In genomic region chr2:113806851-113807577, GRCm38 (mm10) we compare ENCODE assay signal across 14 mouse cellular contexts. TPM values are rescaled to one million over a fixed set of nuclear protein-coding genes. Genes with fewer than 3 reads are reported as not detected.
DNase-seq lines count a peak whose midpoint lies in the region; ATAC-seq and TF ChIP-seq lines count a peak whose summit lies in the region.
"Had no signal": no experiment of that assay in that cellular context is flagged by ENCODE, and none has a peak within 500 bp of the region (broad histone marks: within the 10 kb centered on the region; RNA-seq: fewer than 3 reads in every experiment).

No protein-coding gene starts in this region.

- H3K27ac ChIP-seq in forebrain, embryonic 16.5 days (ENCODE audit: low read length): no peak overlapping the region
- no peak overlapping the region for H3K27ac ChIP-seq in forebrain, postnatal 0 days (ENCODE audit: low read depth, low read length)
- H3K27ac ChIP-seq: embryonic facial prominence, embryonic 15.5 days; forebrain, embryonic 12.5 days; hindbrain, embryonic 10.5 days had no signal

- no peaks in the 10 kb centered on the region for H3K27me3 ChIP-seq in forebrain, embryonic 16.5 days (replicated peaks; ENCODE audit: control insufficient read depth, insufficient read depth, low read length)
- H3K27me3 ChIP-seq in forebrain, postnatal 0 days (ENCODE audit: insufficient read depth, low read length): no peaks in the 10 kb centered on the region
- H3K27me3 ChIP-seq: embryonic facial prominence, embryonic 15.5 days; forebrain, embryonic 12.5 days had no signal

- no peak for DNase-seq in forebrain, postnatal 0 days
- DNase-seq in ES-CJ7 (ENCODE audit: low read depth, low spot score): peak; percentile 59
- DNase-seq in adrenal gland, postnatal 10 days: peak; percentile 48
- DNase-seq in cerebellum, adult 8-10 months: peak; percentile 41
- DNase-seq in lung, postnatal 10 days: no peak
- no peak for DNase-seq in urinary bladder, adult 2 months (ENCODE audit: low spot score)

- H3K36me3 ChIP-seq in forebrain, embryonic 16.5 days (ENCODE audit: control insufficient read depth, insufficient read depth): peaks cover 8% of the 10 kb centered on the region; the same call in 1 of the 2 replicates
- H3K36me3 ChIP-seq in forebrain, postnatal 0 days (ENCODE audit: insufficient read depth): 0 out of 2 replicates have a peak, but pooled peaks cover 4% of the 10 kb centered on the region
- H3K36me3 ChIP-seq: embryonic facial prominence, embryonic 15.5 days; hindbrain, embryonic 10.5 days had no signal

- no peak overlapping the region for H3K4me2 ChIP-seq in forebrain, embryonic 16.5 days (ENCODE audit: low read length)
- no peak overlapping the region for H3K4me2 ChIP-seq in forebrain, postnatal 0 days (ENCODE audit: low read depth)
- H3K4me2 ChIP-seq: embryonic facial prominence, embryonic 15.5 days; forebrain, embryonic 12.5 days; lung, embryonic 14.5 days had no signal

- peak; percentile 18; the same call in 1 of the 2 replicates for ATAC-seq in forebrain, embryonic 16.5 days
- no peak for ATAC-seq in forebrain, postnatal 0 days
- ATAC-seq in erythroid progenitor cell, adult 5-6 weeks (replicated peaks; ENCODE audit: low FRiP score, poor library complexity, severe bottlenecking): no peak
- ATAC-seq: intestine, postnatal 0 days had no signal

- no peak overlapping the region for H3K4me3 ChIP-seq in forebrain, embryonic 16.5 days (replicated peaks; ENCODE audit: low read length)
- H3K4me3 ChIP-seq in forebrain, postnatal 0 days (ENCODE audit: low read depth, low read length): no peak overlapping the region
- H3K4me3 ChIP-seq: embryonic facial prominence, embryonic 15.5 days; forebrain, embryonic 12.5 days; hindbrain, embryonic 10.5 days had no signal

- H3K9ac ChIP-seq in forebrain, embryonic 16.5 days (replicated peaks; ENCODE audit: low read depth, low read length): no peak overlapping the region; the same call in 1 of the 2 replicates
- no peak overlapping the region for H3K9ac ChIP-seq in forebrain, postnatal 0 days
- H3K9ac ChIP-seq: embryonic facial prominence, embryonic 15.5 days; forebrain, embryonic 12.5 days; lung, embryonic 14.5 days had no signal

- TF ChIP-seq CTCF in forebrain, postnatal 0 days (IDR thresholded peaks at IDR 0.05; ENCODE audit: low read depth): no peak

- H3K4me1 ChIP-seq in forebrain, embryonic 16.5 days (replicated peaks; ENCODE audit: control insufficient read depth, insufficient read depth, low read length): no peaks in the 10 kb centered on the region
- H3K4me1 ChIP-seq in forebrain, postnatal 0 days (ENCODE audit: insufficient read depth): no peaks in the 10 kb centered on the region
- H3K4me1 ChIP-seq: embryonic facial prominence, embryonic 15.5 days; forebrain, embryonic 12.5 days; hindbrain, embryonic 10.5 days had no signal

- 68% methylated on average over 10 of the region's 10 CpGs for WGBS in forebrain, embryonic 16.5 days
- WGBS in forebrain, postnatal 0 days: 70% methylated on average over 10 of the region's 10 CpGs

- no peaks in the 10 kb centered on the region for H3K9me3 ChIP-seq in forebrain, embryonic 16.5 days (ENCODE audit: control insufficient read depth, low read length)
- no peaks in the 10 kb centered on the region for H3K9me3 ChIP-seq in forebrain, postnatal 0 days (ENCODE audit: low read length)
- H3K9me3 ChIP-seq: embryonic facial prominence, embryonic 15.5 days; forebrain, embryonic 12.5 days; hindbrain, embryonic 10.5 days had no signal

RNA-seq across cellular contexts. Expression of gene Scg5, which starts 21.9 kb away (rescaled TPM):
- polyA plus RNA-seq in forebrain, embryonic 16.5 days (2015; fragmentation: Nextera tagmentation; extraction: Ambion mirVana): 205 and 220 TPM in 2 replicates
- 254 and 277 TPM in 2 replicates for total RNA-seq in forebrain, postnatal 0 days (2014; rRNA removed)
- 363 and 388 TPM in 2 replicates for polyA plus RNA-seq in forebrain, postnatal 0 days (2015; fragmentation: Nextera tagmentation; extraction: Ambion mirVana)
- total RNA-seq in adrenal gland, postnatal 10 days (2021): 10 to 100 TPM; 38.8 to 41.7 TPM
- total RNA-seq in erythroid progenitor cell, adult 5-6 weeks (2015; ENCODE audit: low replicate concordance): 3.2 and 8.4 TPM in 2 replicates
- total RNA-seq in erythroid progenitor cell, adult 5-6 weeks (2017; ENCODE audit: low replicate concordance): 1.7 TPM in 1 of 2 replicates, not detected in the other
- polyA plus RNA-seq in urinary bladder, adult 2 months (2012; rRNA removed): 1.1 and 1.2 TPM in 2 replicates
- total RNA-seq: liver, adult 2 months had no signal

RNA-seq across cellular contexts. Expression of gene Arhgap11a, which starts 41.4 kb away (rescaled TPM):
- polyA plus RNA-seq in forebrain, embryonic 16.5 days (2015; fragmentation: Nextera tagmentation; extraction: Ambion mirVana): 28.1 and 38.4 TPM in 2 replicates
- 1.8 and 2.7 TPM in 2 replicates for total RNA-seq in forebrain, postnatal 0 days (2014; rRNA removed)
- polyA plus RNA-seq in forebrain, postnatal 0 days (2015; fragmentation: Nextera tagmentation; extraction: Ambion mirVana): 3.6 and 5.2 TPM in 2 replicates
- 10 to 100 TPM; 11.6 to 15.3 TPM for total RNA-seq in adrenal gland, postnatal 10 days (2021)
- 97.7 and 118 TPM in 2 replicates for total RNA-seq in erythroid progenitor cell, adult 5-6 weeks (2015; ENCODE audit: low replicate concordance)
- total RNA-seq in erythroid progenitor cell, adult 5-6 weeks (2017; ENCODE audit: low replicate concordance): 134 and 154 TPM in 2 replicates
- 2.5 and 2.6 TPM in 2 replicates for polyA plus RNA-seq in urinary bladder, adult 2 months (2012; rRNA removed)

RNA-seq across cellular contexts. Expression of gene Grem1, which starts 48.6 kb away (rescaled TPM):
- polyA plus RNA-seq in forebrain, embryonic 16.5 days (2015; fragmentation: Nextera tagmentation; extraction: Ambion mirVana): 0.52 and 0.71 TPM in 2 replicates
- total RNA-seq in forebrain, postnatal 0 days (2014; rRNA removed): 2.5 and 3.4 TPM in 2 replicates
- 0.58 and 1.1 TPM in 2 replicates for polyA plus RNA-seq in forebrain, postnatal 0 days (2015; fragmentation: Nextera tagmentation; extraction: Ambion mirVana)
- 1 to 10 TPM; 1.3 to 1.9 TPM for total RNA-seq in adrenal gland, postnatal 10 days (2021)
- not detected in 2 replicates for total RNA-seq in erythroid progenitor cell, adult 5-6 weeks (2015; ENCODE audit: low replicate concordance)
- total RNA-seq in erythroid progenitor cell, adult 5-6 weeks (2017; ENCODE audit: low replicate concordance): 0.13 and 0.30 TPM in 2 replicates
- 0.07 and 0.12 TPM in 2 replicates for polyA plus RNA-seq in urinary bladder, adult 2 months (2012; rRNA removed)
- total RNA-seq: liver, adult 2 months had no signal
- polyA plus RNA-seq: liver, adult 2 months had no signal

Comparison
In these comparisons a context has a peak if more than half of its experiments do, and no peak if none do; other contexts are left out.
1. DNase-seq: peak in ES-CJ7 (single experiment), adrenal gland, postnatal 10 days (single experiment) and cerebellum, adult 8-10 months (single experiment); none in forebrain, postnatal 0 days (single experiment), lung, postnatal 10 days (single experiment) and urinary bladder, adult 2 months (single experiment).
2. RNA of gene Scg5, which starts 21.9 kb away (total RNA-seq): 254 to 277 TPM in forebrain, postnatal 0 days and 38.8 to 41.7 TPM in adrenal gland, postnatal 10 days; 1.7 to 8.4 TPM in erythroid progenitor cell, adult 5-6 weeks; every median in the first group is over 4 times any median in the second.
3. RNA of gene Arhgap11a, which starts 41.4 kb away (total RNA-seq): 97.7 to 154 TPM in erythroid progenitor cell, adult 5-6 weeks; 11.6 to 15.3 TPM in adrenal gland, postnatal 10 days and 1.8 to 2.7 TPM in forebrain, postnatal 0 days; every median in the first group is over 4 times any median in the second.